Comparison of ENCODE assay signal across 8 mouse cellular contexts in the genomic region with DNA sequence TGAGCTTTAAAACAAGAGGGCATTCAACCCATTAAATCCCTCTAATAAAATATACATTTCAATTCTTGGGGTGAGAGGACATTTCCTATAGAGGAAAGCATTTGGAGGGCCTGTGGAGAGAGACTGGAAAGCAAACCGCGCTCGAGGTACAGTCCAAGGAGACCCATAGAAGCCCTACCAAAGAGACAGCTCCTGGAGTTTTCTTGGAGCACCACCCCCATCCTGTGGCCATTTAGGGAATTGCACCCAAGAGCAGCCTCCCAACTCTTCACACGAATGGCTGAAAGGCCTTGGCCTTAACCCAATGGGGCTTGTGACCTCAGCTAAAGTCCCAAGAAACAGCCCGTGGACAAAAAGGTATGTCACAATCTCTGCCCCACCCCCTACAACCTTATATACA. TPM values are rescaled to one million over a fixed set of nuclear protein-coding genes. Genes with fewer than 3 reads are reported as not detected.
DNase-seq lines count a peak whose midpoint lies in the region; ATAC-seq and TF ChIP-seq lines count a peak whose summit lies in the region.

No protein-coding gene starts in this region.

- H3K27ac ChIP-seq in bone marrow macrophage, adult 2 months (ENCODE audit: insufficient read depth, low read depth, low read length), result no peak overlapping the region
- no peak overlapping the region for H3K27ac ChIP-seq in embryonic fibroblast, embryonic 13.5 days (ENCODE audit: insufficient read depth, low read length)
- no peak overlapping the region for H3K27ac ChIP-seq in heart, embryonic 12.5 days (ENCODE audit: poor library complexity, severe bottlenecking)
- no peak overlapping the region for H3K27ac ChIP-seq in kidney, embryonic 15.5 days
- H3K27ac ChIP-seq in limb, embryonic 14.5 days (replicated peaks; ENCODE audit: low read depth, low read length), result no peak overlapping the region

- peak; percentile 49 for ATAC-seq in heart, embryonic 12.5 days (ENCODE audit: insufficient number of reproducible peaks, low FRiP score)
- ATAC-seq in kidney, embryonic 15.5 days (replicated peaks; ENCODE audit: low FRiP score), result peak; percentile 66; the same call in 1 of the 2 replicates
- ATAC-seq in limb, embryonic 14.5 days (ENCODE audit: low FRiP score, low read depth), result peak; percentile 58; the same call in 1 of the 2 replicates

- no peaks in the 10 kb centered on the region for H3K9me3 ChIP-seq in heart, embryonic 12.5 days (replicated peaks)
- no peaks in the 10 kb centered on the region for H3K9me3 ChIP-seq in kidney, embryonic 15.5 days (replicated peaks)
- H3K9me3 ChIP-seq in limb, embryonic 14.5 days (ENCODE audit: control insufficient read depth, low read length), result no peaks in the 10 kb centered on the region

- no peaks in the 10 kb centered on the region for H3K4me1 ChIP-seq in bone marrow macrophage, adult 2 months (ENCODE audit: control insufficient read depth, insufficient read depth, low read length)
- no peaks in the 10 kb centered on the region for H3K4me1 ChIP-seq in embryonic fibroblast, embryonic 13.5 days (ENCODE audit: control insufficient read depth, insufficient read depth, low read length)
- no peaks in the 10 kb centered on the region for H3K4me1 ChIP-seq in heart, embryonic 12.5 days (replicated peaks)
- H3K4me1 ChIP-seq in kidney, embryonic 15.5 days, result 0 out of 2 replicates have a peak, but pooled peaks cover 4% of the 10 kb centered on the region
- H3K4me1 ChIP-seq in limb, embryonic 14.5 days (ENCODE audit: control insufficient read depth, insufficient read depth, low read length), result no peaks in the 10 kb centered on the region

- H3K9ac ChIP-seq in heart, embryonic 12.5 days, result no peak overlapping the region
- no peak overlapping the region for H3K9ac ChIP-seq in kidney, embryonic 15.5 days
- no peak overlapping the region for H3K9ac ChIP-seq in limb, embryonic 14.5 days (ENCODE audit: low read depth, low read length, severe bottlenecking)

- no peak overlapping the region for H3K4me3 ChIP-seq in bone marrow macrophage, adult 2 months (ENCODE audit: insufficient read depth, low read length)
- no peak overlapping the region for H3K4me3 ChIP-seq in embryonic fibroblast, embryonic 13.5 days (ENCODE audit: insufficient read depth, low read length)
- H3K4me3 ChIP-seq in heart, embryonic 12.5 days, result no peak overlapping the region
- H3K4me3 ChIP-seq in kidney, embryonic 15.5 days (replicated peaks), result no peak overlapping the region
- H3K4me3 ChIP-seq in limb, embryonic 14.5 days (replicated peaks; ENCODE audit: low read length), result no peak overlapping the region

- H3K4me2 ChIP-seq in heart, embryonic 12.5 days, result no peak overlapping the region
- H3K4me2 ChIP-seq in kidney, embryonic 15.5 days, result no peak overlapping the region
- H3K4me2 ChIP-seq in limb, embryonic 14.5 days (replicated peaks; ENCODE audit: low read depth, low read length, severe bottlenecking), result no peak overlapping the region

- WGBS in heart, embryonic 12.5 days, result 5% methylated on average over 5 of the region's 5 CpGs
- under 1% methylated on average over 5 of the region's 5 CpGs for WGBS in kidney, embryonic 15.5 days
- 1% methylated on average over 5 of the region's 5 CpGs for WGBS in limb, embryonic 14.5 days

- TF ChIP-seq POLR2A in bone marrow macrophage, adult 2 months (IDR thresholded peaks at IDR 0.05; ENCODE audit: borderline replicate concordance, low read depth, low read length), result no peak
- TF ChIP-seq POLR2A in embryonic fibroblast, embryonic 13.5 days (IDR thresholded peaks at IDR 0.05; ENCODE audit: low read depth, low read length), result no peak
- no peak for TF ChIP-seq POLR2A in limb, embryonic 14.5 days (IDR thresholded peaks at IDR 0.05; ENCODE audit: borderline replicate concordance, extremely low read depth, insufficient read depth, insufficient read length)

- peak; percentile 93 for TF ChIP-seq CTCF in bone marrow macrophage, adult 2 months (IDR thresholded peaks at IDR 0.05; ENCODE audit: low read depth, low read length)
- peak; percentile 61 for TF ChIP-seq CTCF in embryonic fibroblast, embryonic 13.5 days (IDR thresholded peaks at IDR 0.05; ENCODE audit: borderline replicate concordance, insufficient read depth, low read length)

- peak; percentile 73 for DNase-seq in CD4-positive helper T cell, adult 2 months (ENCODE audit: low read depth, low spot score)
- DNase-seq in limb, embryonic 14.5 days (ENCODE audit: low spot score), result peak; percentile 81
- peak; percentile 71 to 82 for DNase-seq in natural killer cell, adult 2 months (ENCODE audit: low spot score in 2 of 2)
- peak; percentile 86 for DNase-seq in splenic B cell, adult 2 months (ENCODE audit: low read depth, low spot score)

- peaks cover 46% of the 10 kb centered on the region for H3K27me3 ChIP-seq in heart, embryonic 12.5 days (replicated peaks)
- H3K27me3 ChIP-seq in kidney, embryonic 15.5 days, result peaks cover 15% of the 10 kb centered on the region; the same call in 1 of the 2 replicates
- no peaks in the 10 kb centered on the region for H3K27me3 ChIP-seq in limb, embryonic 14.5 days (ENCODE audit: control insufficient read depth, insufficient read depth, low read length)
- H3K27me3 ChIP-seq in splenic B cell, adult 2 months (ENCODE audit: control insufficient read depth, insufficient read depth, low read length, poor library complexity, severe bottlenecking), result no peaks in the 10 kb centered on the region

- no peaks in the 10 kb centered on the region for H3K36me3 ChIP-seq in heart, embryonic 12.5 days
- H3K36me3 ChIP-seq in kidney, embryonic 15.5 days, result no peaks in the 10 kb centered on the region
- no peaks in the 10 kb centered on the region for H3K36me3 ChIP-seq in limb, embryonic 14.5 days (ENCODE audit: control insufficient read depth, insufficient read depth, low read length)
- no peaks in the 10 kb centered on the region for H3K36me3 ChIP-seq in splenic B cell, adult 2 months (ENCODE audit: control insufficient read depth, insufficient read depth, low read length, poor library complexity, severe bottlenecking)

RNA-seq across cellular contexts. Expression of a gene that starts 6.3 kb away (rescaled TPM):
- polyA plus RNA-seq in bone marrow macrophage, adult 2 months (2012; ENCODE audit: insufficient read depth, insufficient read length, missing spikeins), result not detected in 2 replicates
- polyA plus RNA-seq in embryonic fibroblast, embryonic 13.5 days (2011; ENCODE audit: insufficient read length, low read depth, missing spikeins), result not detected in 2 replicates
- polyA plus RNA-seq in heart, embryonic 12.5 days (2016; fragmentation: Nextera tagmentation; extraction: Ambion mirVana), result not detected in 2 replicates
- polyA plus RNA-seq in kidney, embryonic 15.5 days (2015; fragmentation: Nextera tagmentation; extraction: Ambion mirVana), result not detected in 2 replicates
- 0.03 TPM in 1 of 2 replicates, not detected in the other for polyA plus RNA-seq in limb, embryonic 14.5 days (2012; rRNA removed)
- polyA plus RNA-seq in limb, embryonic 14.5 days (2014; fragmentation: Nextera tagmentation; extraction: Ambion mirVana), result not detected in 2 replicates

RNA-seq across cellular contexts. Expression of a gene that starts 10.0 kb away (rescaled TPM):
- polyA plus RNA-seq in bone marrow macrophage, adult 2 months (2012; ENCODE audit: insufficient read depth, insufficient read length, missing spikeins), result 20.5 and 25.7 TPM in 2 replicates
- polyA plus RNA-seq in embryonic fibroblast, embryonic 13.5 days (2011; ENCODE audit: insufficient read length, low read depth, missing spikeins), result 14.8 and 20.1 TPM in 2 replicates
- polyA plus RNA-seq in heart, embryonic 12.5 days (2016; fragmentation: Nextera tagmentation; extraction: Ambion mirVana), result 32.3 and 36.8 TPM in 2 replicates
- 18.5 and 22.1 TPM in 2 replicates for polyA plus RNA-seq in kidney, embryonic 15.5 days (2015; fragmentation: Nextera tagmentation; extraction: Ambion mirVana)
- 38.8 and 50.5 TPM in 2 replicates for polyA plus RNA-seq in limb, embryonic 14.5 days (2012; rRNA removed)
- 20.0 and 21.0 TPM in 2 replicates for polyA plus RNA-seq in limb, embryonic 14.5 days (2014; fragmentation: Nextera tagmentation; extraction: Ambion mirVana)

RNA-seq across cellular contexts. Expression of a gene that starts 13.5 kb away (rescaled TPM):
- 76.1 and 83.0 TPM in 2 replicates for polyA plus RNA-seq in bone marrow macrophage, adult 2 months (2012; ENCODE audit: insufficient read depth, insufficient read length, missing spikeins)
- polyA plus RNA-seq in embryonic fibroblast, embryonic 13.5 days (2011; ENCODE audit: insufficient read length, low read depth, missing spikeins), result 90.8 and 97.3 TPM in 2 replicates
- 137 and 139 TPM in 2 replicates for polyA plus RNA-seq in heart, embryonic 12.5 days (2016; fragmentation: Nextera tagmentation; extraction: Ambion mirVana)
- 164 and 174 TPM in 2 replicates for polyA plus RNA-seq in kidney, embryonic 15.5 days (2015; fragmentation: Nextera tagmentation; extraction: Ambion mirVana)
- polyA plus RNA-seq in limb, embryonic 14.5 days (2012; rRNA removed), result 101 and 123 TPM in 2 replicates
- polyA plus RNA-seq in limb, embryonic 14.5 days (2014; fragmentation: Nextera tagmentation; extraction: Ambion mirVana), result 203 and 215 TPM in 2 replicates

RNA-seq across cellular contexts. Expression of a gene that starts 28.9 kb away (rescaled TPM):
- 7.9 and 8.4 TPM in 2 replicates for polyA plus RNA-seq in bone marrow macrophage, adult 2 months (2012; ENCODE audit: insufficient read depth, insufficient read length, missing spikeins)
- polyA plus RNA-seq in embryonic fibroblast, embryonic 13.5 days (2011; ENCODE audit: insufficient read length, low read depth, missing spikeins), result 20.1 and 23.3 TPM in 2 replicates
- polyA plus RNA-seq in heart, embryonic 12.5 days (2016; fragmentation: Nextera tagmentation; extraction: Ambion mirVana), result 19.2 and 19.7 TPM in 2 replicates
- polyA plus RNA-seq in kidney, embryonic 15.5 days (2015; fragmentation: Nextera tagmentation; extraction: Ambion mirVana), result 38.2 and 45.4 TPM in 2 replicates
- 8.3 and 16.2 TPM in 2 replicates for polyA plus RNA-seq in limb, embryonic 14.5 days (2012; rRNA removed)
- 29.7 and 30.2 TPM in 2 replicates for polyA plus RNA-seq in limb, embryonic 14.5 days (2014; fragmentation: Nextera tagmentation; extraction: Ambion mirVana)

RNA-seq across cellular contexts. Expression of a gene that starts 44.4 kb away (rescaled TPM):
- not detected in 2 replicates for polyA plus RNA-seq in bone marrow macrophage, adult 2 months (2012; ENCODE audit: insufficient read depth, insufficient read length, missing spikeins)
- polyA plus RNA-seq in embryonic fibroblast, embryonic 13.5 days (2011; ENCODE audit: insufficient read length, low read depth, missing spikeins), result not detected in 2 replicates
- 0.08 and 0.17 TPM in 2 replicates for polyA plus RNA-seq in heart, embryonic 12.5 days (2016; fragmentation: Nextera tagmentation; extraction: Ambion mirVana)
- polyA plus RNA-seq in kidney, embryonic 15.5 days (2015; fragmentation: Nextera tagmentation; extraction: Ambion mirVana), result 0.12 and 0.23 TPM in 2 replicates
- 0.29 and 0.63 TPM in 2 replicates for polyA plus RNA-seq in limb, embryonic 14.5 days (2012; rRNA removed)
- 0.15 and 0.22 TPM in 2 replicates for polyA plus RNA-seq in limb, embryonic 14.5 days (2014; fragmentation: Nextera tagmentation; extraction: Ambion mirVana)
